Mouse (Mus musculus) spleen, postnatal 4 days (tissue): ENCODE data around the gene Vps26a.

ENCODE experiments used
- DNase-seq, 2 experiments: peaks; one replicate each; pipeline ENCODE4 v3.0.0; 2022; ENCODE audit warnings: low spot score in 2 of 2

Gene Vps26a

GRCm38 (mm10) chr10:62418831-62419356 lies 67.7 kb downstream of the Vps26a start:
- no peak for DNase-seq

DNA sequence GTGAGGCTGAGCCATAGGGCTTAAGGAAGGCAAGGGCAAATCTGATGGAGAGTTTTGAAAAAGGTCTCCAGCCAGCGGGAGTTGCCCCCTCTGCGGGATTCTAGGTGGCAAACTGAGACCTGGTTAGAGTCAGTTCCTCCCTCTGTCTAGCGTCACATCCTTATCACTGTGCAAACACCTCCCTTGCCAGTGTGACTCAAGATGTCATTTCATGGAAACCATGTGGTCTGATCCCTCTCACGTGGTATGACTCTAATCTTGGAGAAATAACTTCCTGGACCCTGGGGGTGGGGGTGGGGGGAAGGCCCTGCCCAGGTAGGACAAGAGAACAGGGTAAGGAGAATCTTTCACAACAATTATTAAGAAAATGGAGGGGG lies 73.0 kb downstream of the Vps26a start:
- no peak for DNase-seq

GRCm38 (mm10) chr10:62412906-62413605 lies 73.5 kb downstream of the Vps26a start:
- DNase-seq: no peak

- DNase-seq: no peak
These were observed 74.9 kb downstream of the Vps26a start for GRCm38 (mm10) chr10:62411431-62412410.

DNA sequence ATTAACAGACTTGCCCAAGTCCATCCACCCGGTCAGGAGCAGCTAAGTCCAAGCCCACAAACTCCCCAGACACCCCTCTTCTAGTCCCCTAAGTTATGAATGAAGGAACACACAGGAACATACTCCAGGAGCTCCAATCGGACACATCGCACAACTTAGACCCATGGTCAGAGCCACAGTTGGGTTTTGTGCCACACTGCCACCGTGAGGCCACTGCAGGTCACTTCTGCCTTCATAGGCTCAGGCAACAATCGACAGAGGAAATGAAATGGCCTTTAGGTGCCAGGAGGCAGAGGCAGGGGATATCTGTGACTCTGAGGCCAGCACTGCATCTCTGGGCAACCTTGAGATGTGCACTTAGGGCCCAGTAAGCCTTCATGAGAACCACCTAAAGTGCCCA lies 75.7 kb downstream of the Vps26a start:
- peak; percentile 50 to 82 for DNase-seq
